Mouse (Mus musculus): ENCODE measurements around the gene Rpl36a.
"Not testable (repeated sequence)": the region's sequence is repeated elsewhere in the genome, so short reads cannot be mapped to it uniquely, and the experiment has no call there.

Rpl36a gene

DNA sequence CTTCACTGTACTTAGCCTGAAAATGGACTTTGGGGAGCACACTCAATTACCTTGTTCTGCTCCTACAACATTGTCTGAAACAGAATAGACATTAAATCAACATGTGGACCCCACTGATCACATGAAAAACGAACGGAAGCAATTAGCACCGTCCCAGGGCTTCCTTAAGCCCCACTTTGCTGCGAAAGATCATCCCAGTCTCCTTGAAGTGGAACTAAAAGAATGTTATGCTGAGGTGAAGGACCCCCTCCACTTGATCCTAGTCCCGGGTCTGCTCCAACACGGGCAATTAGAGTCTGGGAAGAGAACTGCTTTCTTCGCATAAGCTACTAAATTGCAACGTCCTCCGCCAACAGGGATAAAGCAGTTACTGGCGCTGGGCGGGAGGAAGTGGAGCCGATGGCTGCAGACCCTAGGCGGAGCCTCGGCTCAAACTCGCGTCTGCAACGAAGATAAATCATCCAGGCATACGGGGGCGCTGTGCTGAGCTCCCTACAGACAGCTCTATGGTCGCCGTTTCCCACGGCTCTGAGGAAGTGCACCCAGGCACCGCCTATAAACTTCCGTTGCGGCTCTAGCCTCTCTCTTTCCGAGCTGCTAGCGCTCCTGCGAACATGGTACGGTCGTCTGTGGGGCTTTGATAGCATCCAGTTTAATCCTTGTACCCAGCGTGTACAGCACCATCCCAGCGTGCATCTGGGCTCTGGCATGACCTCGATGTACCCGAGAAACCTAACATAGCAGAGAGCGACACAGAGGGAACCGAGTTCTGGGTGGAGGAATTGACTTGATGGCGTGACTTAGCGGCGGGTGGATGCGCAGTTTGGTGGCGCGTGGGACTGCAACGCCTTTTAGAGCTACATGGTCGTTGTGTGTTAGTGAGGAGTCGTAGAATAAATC is at the start of gene Rpl36a:
TSS of gene Rpl36a (plus strand) at position 552 of the 900 bp plus-strand sequence.
- peak; percentile 94 to 95 for DNase-seq (ENCODE audit: low spot score in 2 of 2)

DNA sequence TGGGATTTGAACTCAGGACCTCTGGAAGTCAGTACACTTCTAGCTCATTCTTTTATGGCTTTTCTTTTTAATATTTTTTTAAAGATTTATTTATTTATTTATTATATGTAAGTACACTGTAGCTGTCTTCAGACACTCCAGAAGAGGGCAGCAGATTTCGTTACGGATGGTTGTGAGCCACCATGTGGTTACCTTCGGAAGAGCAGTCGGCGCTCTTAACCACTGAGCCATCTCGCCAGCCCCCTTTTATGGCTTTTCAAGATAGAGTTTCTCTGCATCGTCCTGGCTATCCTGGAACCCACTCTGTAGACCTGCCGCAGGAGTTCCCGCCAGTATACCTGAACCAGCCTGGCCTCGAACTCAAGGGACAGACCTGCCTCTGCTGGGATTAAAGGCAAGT is 45.7 kb upstream of the Rpl36a start:
- DNase-seq (ENCODE audit: low spot score in 2 of 2): not testable (repeated sequence)

DNA sequence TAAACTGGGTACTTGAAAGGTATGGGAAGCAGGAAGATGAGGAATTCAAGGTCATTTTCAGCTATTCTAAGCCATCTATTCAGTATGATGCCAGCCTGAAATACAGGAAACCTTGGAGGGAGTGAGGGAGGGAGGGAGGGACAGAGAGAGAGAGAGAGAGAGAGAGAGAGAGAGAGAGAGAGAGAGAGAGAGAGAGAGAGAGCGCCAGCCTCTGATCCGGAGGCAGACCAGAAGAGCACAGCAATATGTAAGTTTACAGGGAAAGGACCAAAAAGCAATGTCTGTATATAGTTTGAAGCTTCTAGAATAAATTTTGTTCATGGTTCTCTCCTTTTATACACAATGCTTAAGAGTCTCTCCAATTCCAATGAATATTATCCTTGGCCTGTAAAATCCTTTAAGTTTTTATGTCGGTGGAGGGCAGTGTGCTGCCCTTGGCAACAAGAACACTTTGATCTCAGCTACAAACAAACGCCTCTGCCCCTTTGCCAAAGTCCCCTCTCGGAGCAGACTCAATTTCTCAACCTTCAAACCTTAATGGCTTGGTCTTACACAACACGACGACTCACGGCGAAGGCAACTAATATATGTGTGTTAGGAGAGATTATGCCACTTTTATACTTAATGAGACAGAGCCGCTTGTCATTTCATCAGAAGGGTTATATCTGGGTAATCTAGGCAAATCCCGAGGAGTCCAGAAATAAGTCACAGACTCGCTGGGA is 44.9 kb upstream of the Rpl36a start:
- DNase-seq (ENCODE audit: low spot score in 2 of 2): no peak

DNA sequence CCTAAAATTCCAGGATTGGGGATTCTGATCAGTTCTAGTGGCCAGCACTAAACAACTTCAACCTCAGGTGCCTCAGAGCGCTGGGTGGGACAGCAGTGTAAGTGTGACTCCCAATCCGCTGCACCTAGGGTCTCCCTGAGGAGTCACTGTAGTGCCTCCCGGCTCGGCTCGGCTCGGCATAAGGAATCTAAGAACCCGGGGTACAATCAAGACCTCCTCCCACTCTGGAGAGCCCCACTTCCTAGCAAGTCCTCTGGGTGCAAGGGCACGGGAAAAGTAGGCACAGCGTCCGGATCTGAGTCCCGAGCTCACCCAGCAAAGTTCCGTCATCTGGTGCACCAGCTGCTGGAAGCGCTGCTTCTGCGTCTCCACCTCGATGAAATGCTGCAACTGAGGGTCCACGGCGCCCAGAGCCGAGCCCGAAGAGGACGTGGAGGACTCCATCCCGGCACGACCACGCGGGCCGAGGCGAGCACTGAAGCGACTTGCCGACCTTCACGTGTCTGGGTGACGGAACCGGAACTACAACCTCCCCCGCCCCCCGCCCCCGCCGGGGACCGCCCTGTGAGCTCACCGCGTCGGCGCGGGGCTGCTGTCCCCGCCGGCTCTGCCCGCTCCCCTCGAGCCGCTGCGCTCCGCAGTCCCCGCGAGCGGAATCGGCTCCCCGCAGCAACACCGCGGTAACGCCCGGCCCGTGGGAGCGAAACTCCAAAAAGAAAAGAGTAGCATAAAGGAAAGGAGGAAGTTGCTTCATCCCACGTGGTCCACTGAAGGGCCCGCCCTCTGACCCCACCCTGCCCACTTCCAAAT is 44.1 kb upstream of the Rpl36a start, which contains the start of gene Timm8a1:
TSS of gene Timm8a1 (minus strand) at position 721 of the 810 bp plus-strand sequence.
- peak; percentile 52 to 56 for DNase-seq (ENCODE audit: low spot score in 2 of 2)

DNA sequence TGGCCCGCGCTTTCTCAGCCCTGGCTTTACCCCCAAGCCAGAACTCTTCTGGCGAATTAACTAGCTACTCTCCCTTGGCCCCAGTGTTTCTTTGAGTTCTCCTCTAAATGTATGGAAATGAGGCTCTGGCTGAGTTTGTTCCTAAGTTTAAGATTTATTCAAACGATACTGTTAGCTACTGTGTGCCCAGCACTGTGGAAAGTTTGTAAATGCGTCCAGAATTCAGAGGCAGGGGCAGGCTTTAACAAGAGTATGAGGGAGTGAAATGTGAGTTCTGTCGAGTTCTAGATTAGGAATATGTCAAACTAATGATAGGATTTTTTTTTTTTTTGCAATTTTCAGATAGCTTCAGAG is 43.5 kb upstream of the Rpl36a start:
- no peak for DNase-seq (ENCODE audit: low spot score in 2 of 2)

DNA sequence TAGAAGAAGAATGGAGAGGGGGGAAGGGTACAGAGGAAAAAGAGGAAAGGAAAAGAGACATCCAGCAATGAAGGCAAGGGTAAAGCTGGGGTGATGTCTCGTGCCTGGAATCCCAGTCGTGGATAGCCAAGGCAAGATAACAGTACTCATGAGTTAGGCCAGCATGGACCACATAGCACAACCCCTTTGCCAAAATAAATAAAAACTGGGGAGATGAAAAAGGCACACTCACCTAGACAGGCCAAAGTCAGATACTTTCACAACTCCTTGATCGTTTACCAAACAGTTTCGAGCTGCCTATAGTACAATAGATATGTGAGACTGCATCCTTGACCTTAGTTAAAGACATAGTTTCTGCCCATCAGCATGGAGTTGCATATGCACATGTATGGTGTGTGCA is 38.1 kb upstream of the Rpl36a start:
- no peak for DNase-seq (ENCODE audit: low spot score in 2 of 2)

DNA sequence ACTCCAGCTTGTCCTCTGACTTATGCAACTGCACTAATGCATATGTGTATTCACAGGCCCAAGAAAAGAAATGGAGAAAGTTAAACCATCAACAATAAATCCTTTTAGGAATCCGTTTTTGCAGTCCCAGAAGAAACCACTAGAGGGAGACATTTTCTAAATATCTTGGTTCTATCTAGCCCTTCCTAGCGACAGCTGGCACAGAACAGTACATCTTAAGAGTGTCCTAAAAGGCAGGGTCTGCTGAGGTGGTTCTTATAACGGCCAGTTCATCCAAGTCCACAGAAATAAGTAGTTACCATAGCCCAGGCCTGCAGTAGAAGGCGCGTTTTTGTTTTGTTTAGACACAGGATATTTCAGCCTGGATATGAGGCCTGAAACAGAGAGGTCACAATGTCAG is 34.6 kb upstream of the Rpl36a start:
- peak in 1 of 2 experiments; percentile 25 for DNase-seq (ENCODE audit: low spot score in 2 of 2)

DNA sequence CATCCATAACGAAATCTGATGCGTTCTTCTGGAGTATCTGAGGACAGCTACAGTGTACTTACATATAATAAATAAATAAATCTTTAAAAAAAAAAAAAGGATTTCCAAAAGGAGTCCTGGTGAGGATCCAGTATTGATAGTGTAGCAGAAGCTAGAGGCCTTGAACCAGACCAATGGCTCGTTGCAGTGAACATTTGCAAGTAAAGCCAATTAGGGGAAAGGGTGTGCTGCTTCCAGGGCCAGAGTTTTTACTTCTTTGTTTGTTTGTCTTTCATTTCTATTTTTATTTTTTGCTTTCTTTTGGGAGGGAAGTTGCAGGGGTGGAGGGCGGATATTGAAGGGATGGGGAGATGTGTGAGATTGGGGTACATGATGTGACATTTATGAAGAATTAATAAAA is 32.1 kb upstream of the Rpl36a start:
- no peak for DNase-seq (ENCODE audit: low spot score in 2 of 2)

DNA sequence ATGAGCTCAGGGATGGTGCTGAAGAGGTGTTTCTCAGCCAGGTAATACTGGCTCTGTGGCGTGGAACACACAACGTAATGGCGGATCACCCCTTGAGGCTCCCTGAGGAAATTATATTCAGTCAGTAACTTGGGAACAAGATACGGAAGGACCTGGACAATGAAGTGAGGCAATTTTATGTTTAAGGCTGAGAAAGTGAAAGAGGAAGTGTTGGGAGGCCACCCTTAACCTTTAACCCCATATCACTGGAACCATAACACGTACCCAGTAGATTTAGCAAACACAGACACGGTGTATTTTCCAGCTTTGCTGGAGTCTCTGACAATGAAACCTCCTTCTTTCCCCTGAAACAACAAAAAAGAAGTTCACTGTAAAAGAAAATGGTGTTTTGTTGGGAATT is 31.0 kb upstream of the Rpl36a start:
- no peak for DNase-seq (ENCODE audit: low spot score in 2 of 2)

DNA sequence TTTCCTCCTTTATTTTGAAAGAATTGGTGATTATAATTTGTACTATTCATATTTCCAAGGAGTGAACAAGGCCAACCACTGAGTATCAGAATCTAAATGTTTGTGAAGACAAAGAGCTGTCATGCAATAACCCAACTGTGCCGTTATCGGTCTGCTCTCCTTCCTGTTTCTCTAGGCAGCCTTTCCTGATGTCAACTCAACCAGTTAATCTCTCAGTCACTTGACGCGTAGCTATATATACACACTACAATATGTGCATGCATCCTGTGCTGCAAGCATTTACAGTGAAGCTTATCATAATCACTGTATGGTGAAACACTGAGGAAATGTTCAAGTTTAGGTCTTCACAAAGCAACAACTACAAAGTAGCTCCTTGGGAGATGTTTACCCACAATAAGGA is 21.1 kb upstream of the Rpl36a start:
- DNase-seq (ENCODE audit: low spot score in 2 of 2): no peak

DNA sequence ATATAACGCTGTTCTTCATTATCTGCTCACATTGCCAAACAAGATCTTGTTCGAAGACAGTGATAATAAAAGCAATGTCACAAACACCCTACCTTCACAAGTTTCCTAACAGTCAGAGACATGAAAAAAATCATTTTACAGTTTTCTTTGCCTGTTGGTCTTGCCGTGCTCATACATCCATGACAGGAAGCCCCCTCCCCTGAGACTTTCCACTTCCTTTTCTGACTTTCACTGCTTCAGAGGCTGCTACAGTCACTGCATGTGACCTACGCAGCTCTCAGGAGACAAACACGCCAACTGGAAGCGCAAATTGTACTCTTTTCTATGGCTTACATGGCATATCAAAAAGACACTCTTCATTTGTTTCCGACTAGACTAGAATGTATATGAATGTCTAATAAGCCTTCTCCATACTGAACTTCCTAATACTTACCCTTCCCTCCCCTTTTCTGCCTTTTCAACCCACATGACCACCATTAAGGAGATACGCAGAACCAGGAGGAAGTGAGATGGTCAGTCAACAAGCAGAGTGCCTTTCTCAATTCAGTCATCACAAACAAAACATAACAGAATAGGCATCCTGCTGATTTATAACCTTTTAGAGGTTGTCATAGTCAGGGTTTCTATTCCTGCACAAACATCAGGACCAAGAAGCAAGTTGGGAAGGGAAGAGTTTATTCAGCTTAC is 18.8 kb upstream of the Rpl36a start:
- no peak for DNase-seq (ENCODE audit: low spot score in 2 of 2)

DNA sequence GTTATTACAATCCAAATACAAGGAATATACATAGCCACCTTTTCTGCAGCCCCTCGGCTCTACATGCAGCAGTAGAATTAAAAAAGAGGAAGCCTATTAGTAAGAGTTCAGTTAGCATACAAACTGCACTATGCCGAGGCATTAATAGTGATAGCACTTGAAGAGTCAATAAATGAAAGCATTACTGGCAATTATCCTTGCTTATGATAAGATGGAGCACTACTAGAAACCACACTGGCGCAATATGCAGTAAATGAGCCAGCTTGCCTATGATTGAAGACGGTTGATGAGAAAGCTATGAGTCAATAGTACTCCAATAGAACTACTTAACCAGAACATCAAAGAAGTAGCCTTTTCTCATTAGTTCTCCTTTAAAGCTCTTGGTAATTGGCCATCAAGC is 7.6 kb upstream of the Rpl36a start:
- no peak for DNase-seq (ENCODE audit: low spot score in 2 of 2)

DNA sequence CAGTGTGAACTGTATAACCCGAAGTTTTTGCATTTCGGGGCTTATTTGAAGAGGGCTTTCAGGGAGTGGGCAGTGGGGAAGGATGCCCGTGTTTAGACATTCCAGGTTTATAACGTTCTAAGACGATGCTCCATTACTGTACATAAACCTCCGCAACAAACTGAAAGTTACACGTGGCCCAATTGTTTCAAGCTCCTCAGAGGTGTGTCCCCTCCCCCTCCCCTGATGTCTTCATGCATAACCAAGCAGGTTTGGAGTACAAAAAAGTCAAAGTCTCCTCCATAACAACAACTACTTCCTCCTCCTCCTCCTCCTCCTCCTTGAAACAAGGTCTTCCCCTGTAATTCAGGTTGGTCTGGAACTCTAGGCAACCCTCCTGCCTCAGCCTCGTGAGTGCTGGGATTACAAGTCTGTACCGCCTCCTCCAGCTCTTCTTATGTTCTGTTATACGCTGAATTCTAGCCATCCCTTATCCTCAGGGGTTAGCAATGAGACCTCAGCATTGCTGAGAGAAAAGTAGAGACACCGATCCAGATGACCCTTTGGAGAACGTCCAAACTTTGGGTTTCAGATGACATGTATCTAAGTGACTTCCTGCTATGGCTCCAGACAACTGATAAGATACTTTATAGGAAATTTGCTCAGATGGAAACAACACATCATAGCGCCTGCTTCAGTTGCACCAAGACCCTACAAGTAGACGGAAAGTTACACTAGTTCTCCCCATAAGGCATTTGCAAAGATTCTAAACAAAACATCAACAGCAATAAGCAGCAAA is 4.7 kb upstream of the Rpl36a start:
- DNase-seq (ENCODE audit: low spot score in 2 of 2): no peak

DNA sequence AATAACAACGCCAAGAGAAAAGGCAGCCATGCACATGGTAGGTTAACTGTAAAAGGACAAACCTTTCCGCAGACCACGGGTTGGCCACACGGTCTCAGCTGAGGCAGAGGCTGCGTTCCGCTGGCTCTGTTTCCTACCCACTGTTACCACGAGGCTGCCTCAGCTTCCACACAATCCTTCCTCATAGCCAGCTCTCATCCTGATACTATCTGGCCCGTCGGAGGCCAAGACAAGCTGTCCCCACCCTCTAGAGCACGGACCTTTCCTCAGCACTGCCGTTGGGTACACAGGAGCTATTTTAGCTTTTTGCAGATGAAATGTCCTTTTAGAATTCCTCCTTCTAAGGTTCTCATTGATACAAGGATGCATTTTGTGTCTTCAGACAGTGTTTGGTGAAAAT is 3.2 kb upstream of the Rpl36a start:
- DNase-seq (ENCODE audit: low spot score in 2 of 2): no peak

DNA sequence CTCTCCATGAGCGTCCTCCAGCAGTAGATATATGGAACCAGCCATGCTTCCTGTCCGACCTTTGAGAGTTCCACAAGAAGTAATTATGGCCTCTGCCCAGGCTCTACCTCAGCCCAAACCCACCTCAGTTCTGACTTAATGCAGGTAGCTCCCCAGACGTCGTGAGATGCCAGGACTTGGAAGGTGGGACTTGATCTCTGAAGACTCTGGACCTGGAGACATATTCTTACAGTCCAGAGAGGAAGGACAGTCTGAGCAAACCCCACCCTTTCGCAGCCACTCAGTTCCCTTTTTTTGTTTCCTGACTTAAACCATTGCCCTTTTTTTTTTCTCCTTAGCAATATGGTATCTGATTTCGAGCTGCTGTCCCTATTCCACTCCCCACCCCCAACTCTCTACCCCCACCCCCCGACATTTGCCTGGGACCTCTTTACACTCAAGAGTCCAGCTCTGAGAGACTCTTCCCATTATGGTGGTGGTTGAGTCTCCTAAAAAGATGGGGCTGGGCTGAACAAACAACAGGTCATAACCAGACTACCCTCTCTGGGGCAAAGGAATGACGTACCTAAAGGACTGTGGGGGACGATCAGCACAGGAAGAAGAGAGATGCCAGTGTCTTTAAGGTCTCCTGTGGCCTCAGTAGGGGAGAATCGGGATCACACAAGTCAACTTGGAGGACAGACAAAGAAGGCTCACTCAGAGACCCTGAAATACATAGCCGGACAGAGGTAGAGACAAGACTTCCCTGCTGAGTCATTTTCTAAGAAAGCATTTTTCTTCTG is 2.4 kb upstream of the Rpl36a start, which contains the start of gene Btk:
TSS of gene Btk (minus strand) at position 683 of the 782 bp plus-strand sequence.
- DNase-seq (ENCODE audit: low spot score in 2 of 2): no peak

DNA sequence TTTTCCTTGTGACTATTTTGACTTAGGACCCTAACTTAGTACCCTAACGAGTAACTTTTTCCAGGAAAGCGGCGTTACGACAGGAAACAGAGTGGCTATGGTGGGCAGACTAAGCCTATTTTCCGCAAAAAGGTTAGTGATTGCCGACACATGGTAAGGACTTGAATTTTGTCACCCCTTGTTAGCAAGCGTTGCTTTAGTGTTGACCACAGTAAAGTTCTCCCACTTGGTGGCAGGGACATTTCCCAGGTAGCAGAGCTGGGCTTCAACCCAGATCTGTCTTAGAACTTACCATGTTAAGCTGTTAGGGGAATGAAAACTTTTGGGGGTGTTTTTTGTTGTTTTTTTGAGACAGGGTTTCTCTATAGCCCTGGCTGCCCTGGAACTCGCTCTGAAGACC is 993 bp downstream of the Rpl36a start:
- DNase-seq (ENCODE audit: low spot score in 2 of 2): no peak

DNA sequence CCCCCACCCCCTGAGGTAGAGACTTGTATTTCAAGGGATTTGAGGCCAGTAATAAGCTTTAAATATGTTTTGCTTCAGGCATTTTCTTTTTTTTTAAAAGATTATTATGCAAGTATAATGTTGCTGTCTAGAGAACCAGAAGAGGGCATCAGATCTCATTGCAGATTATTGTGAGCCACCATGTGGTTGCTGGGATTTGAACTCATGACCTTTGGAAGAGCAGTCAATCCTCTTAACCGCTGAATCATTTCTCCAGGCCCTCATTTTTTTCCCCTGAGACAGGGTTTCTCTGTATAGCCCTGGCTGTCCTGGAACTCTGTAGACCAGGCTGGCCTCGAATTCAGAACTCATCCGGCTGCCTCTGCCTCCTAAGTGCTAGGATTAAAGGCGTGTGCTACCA is 2.8 kb downstream of the Rpl36a start:
- no peak for DNase-seq (ENCODE audit: low spot score in 2 of 2)

DNA sequence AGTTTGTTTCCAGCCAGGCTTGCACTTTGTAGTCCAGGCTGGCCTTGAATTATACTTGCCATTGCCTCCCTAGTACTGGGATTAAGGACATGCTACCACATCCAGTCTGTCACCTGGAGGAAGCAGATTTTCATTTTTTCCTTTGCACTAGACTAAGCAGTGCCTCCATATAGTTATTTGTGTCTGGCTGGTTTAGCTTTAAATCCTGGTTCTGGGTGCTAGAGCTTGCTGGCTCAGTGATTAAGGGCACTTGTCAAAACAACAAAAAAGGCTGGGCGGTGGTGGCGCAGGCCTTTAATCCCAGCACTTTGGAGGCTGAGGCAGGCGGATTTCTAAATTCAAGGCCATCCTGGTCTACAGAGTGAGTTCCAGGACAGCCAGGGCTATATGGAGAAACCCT is 3.5 kb downstream of the Rpl36a start:
- no peak for DNase-seq (ENCODE audit: low spot score in 2 of 2)

DNA sequence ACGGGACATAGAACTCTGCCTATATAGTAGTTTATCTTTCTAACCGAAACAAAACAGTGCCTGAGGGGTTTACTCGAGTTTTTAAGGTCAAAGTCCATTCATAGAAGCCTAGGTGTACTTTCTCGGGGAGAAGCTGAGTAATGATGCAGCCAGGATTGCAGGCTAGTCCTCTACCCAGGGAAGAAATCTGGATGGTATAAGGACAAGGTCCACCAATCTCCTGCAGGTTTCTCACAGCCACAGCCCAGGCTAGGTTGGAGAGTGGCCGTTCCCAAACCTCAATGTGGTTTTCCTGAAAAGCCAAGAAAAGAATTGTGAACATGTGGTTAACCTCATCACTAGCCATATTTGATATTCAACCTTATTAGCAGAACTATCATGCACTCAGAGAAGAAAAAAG is 4.4 kb downstream of the Rpl36a start:
- no peak for DNase-seq (ENCODE audit: low spot score in 2 of 2)
